Mouse (Mus musculus) cerebellum, postnatal 14 days (tissue): ENCODE measurements at regions not wholly inside any gene's neighbourhood (a gene's known extent, or its start where the extent isn't known, plus 50 kb on each side); places are given as distances from the start of the nearest gene placed in this dataset.

ENCODE experiments used
- DNase-seq, 2 experiments: peaks; one replicate each; pipeline ENCODE4 v3.0.0; 2021; ENCODE audit warnings: mixed read lengths in 2 of 2

- DNase-seq: no peak
Measured at GRCm38 (mm10) chr13:101286029-101286917, 453.0 kb upstream of the Slc30a5 start.

- no peak for DNase-seq
Measured at GRCm38 (mm10) chr13:101278127-101278526, 444.9 kb upstream of the Slc30a5 start.

- DNase-seq: no peak
Measured at GRCm38 (mm10) chr13:101276766-101277165, 443.5 kb upstream of the Slc30a5 start.

- no peak for DNase-seq
Measured at GRCm38 (mm10) chr13:101274470-101275141, 441.4 kb upstream of the Slc30a5 start.

- no peak for DNase-seq
Measured at GRCm38 (mm10) chr13:101273321-101273720, 440.1 kb upstream of the Slc30a5 start.

- no peak for DNase-seq
Measured at GRCm38 (mm10) chr13:101253698-101254468, 420.7 kb upstream of the Slc30a5 start.

GRCm38 (mm10) chr13:101249369-101249768 is 416.1 kb upstream of the Slc30a5 start:
- DNase-seq: no peak

GRCm38 (mm10) chr13:101244326-101244725 is 411.1 kb upstream of the Slc30a5 start:
- DNase-seq: no peak

GRCm38 (mm10) chr13:101238860-101239259 is 405.6 kb upstream of the Slc30a5 start:
- DNase-seq: no peak

GRCm38 (mm10) chr13:101237035-101237434 is 403.8 kb upstream of the Slc30a5 start:
- no peak for DNase-seq

GRCm38 (mm10) chr13:101235846-101236245 is 402.6 kb upstream of the Slc30a5 start:
- DNase-seq: no peak

GRCm38 (mm10) chr13:101235110-101235509 is 401.9 kb upstream of the Slc30a5 start:
- DNase-seq: no peak

GRCm38 (mm10) chr13:101234550-101234949 is 401.3 kb upstream of the Slc30a5 start:
- DNase-seq: peak; percentile 53 to 54

- DNase-seq: peak; percentile 70 to 79
Measured at GRCm38 (mm10) chr13:101233843-101234281, 400.6 kb upstream of the Slc30a5 start.

- DNase-seq: peak; percentile 79 to 88
Measured at GRCm38 (mm10) chr13:101233181-101233842, 400.1 kb upstream of the Slc30a5 start.

GRCm38 (mm10) chr13:101229861-101230260 is 396.6 kb upstream of the Slc30a5 start:
- no peak for DNase-seq

GRCm38 (mm10) chr13:101225366-101225765 is 392.1 kb upstream of the Slc30a5 start:
- no peak for DNase-seq

- DNase-seq: no peak
Measured at GRCm38 (mm10) chr13:101221331-101222043, 388.3 kb upstream of the Slc30a5 start.

GRCm38 (mm10) chr13:101219568-101219967 is 386.3 kb upstream of the Slc30a5 start:
- DNase-seq: no peak

GRCm38 (mm10) chr13:101216897-101217480 is 383.8 kb upstream of the Slc30a5 start:
- DNase-seq: no peak

- DNase-seq: no peak
Measured at GRCm38 (mm10) chr13:101216421-101216820, 383.2 kb upstream of the Slc30a5 start.
